Mouse (Mus musculus) WW6 (cell line): ENCODE measurements around the gene Ttc7b.

Experiments used
- DNase-seq: peaks from one replicate; pipeline ENCODE4 v3.0.0-alpha.2; 2013; ENCODE audit warnings: low read depth, low spot score

The Ttc7b gene

GRCm38 (mm10) chr12:100447701-100448277 lies 72.8 kb downstream of the Ttc7b start:
- DNase-seq = no peak

GRCm38 (mm10) chr12:100447161-100447560 lies 73.5 kb downstream of the Ttc7b start:
- DNase-seq = no peak

- no peak for DNase-seq
These were observed 74.9 kb downstream of the Ttc7b start for GRCm38 (mm10) chr12:100445686-100446085.

GRCm38 (mm10) chr12:100445271-100445670 lies 75.4 kb downstream of the Ttc7b start:
- DNase-seq = no peak

- no peak for DNase-seq
These were observed 75.9 kb downstream of the Ttc7b start for GRCm38 (mm10) chr12:100444671-100445165.

GRCm38 (mm10) chr12:100443452-100443851 lies 77.2 kb downstream of the Ttc7b start:
- no peak for DNase-seq

- no peak for DNase-seq
These were observed 79.0 kb downstream of the Ttc7b start for GRCm38 (mm10) chr12:100441609-100442008.

GRCm38 (mm10) chr12:100439883-100440282 lies 80.7 kb downstream of the Ttc7b start:
- no peak for DNase-seq

GRCm38 (mm10) chr12:100439145-100439755 lies 81.4 kb downstream of the Ttc7b start:
- no peak for DNase-seq

GRCm38 (mm10) chr12:100438509-100438908 lies 82.1 kb downstream of the Ttc7b start:
- no peak for DNase-seq

- DNase-seq = no peak
These were observed 82.8 kb downstream of the Ttc7b start for GRCm38 (mm10) chr12:100437862-100438261.

- no peak for DNase-seq
These were observed 84.9 kb downstream of the Ttc7b start for GRCm38 (mm10) chr12:100435763-100436162.

- DNase-seq = no peak
These were observed 88.8 kb downstream of the Ttc7b start for GRCm38 (mm10) chr12:100431830-100432229.

GRCm38 (mm10) chr12:100429414-100430114 lies 91.1 kb downstream of the Ttc7b start:
- DNase-seq = no peak

- DNase-seq = no peak
These were observed 92.4 kb downstream of the Ttc7b start for GRCm38 (mm10) chr12:100428183-100428582.

- DNase-seq = no peak
These were observed 94.4 kb downstream of the Ttc7b start for GRCm38 (mm10) chr12:100426212-100426611.

- no peak for DNase-seq
These were observed 95.6 kb downstream of the Ttc7b start for GRCm38 (mm10) chr12:100425028-100425427.

- DNase-seq = no peak
These were observed 98.3 kb downstream of the Ttc7b start for GRCm38 (mm10) chr12:100422286-100422820.

GRCm38 (mm10) chr12:100421538-100421937 lies 99.1 kb downstream of the Ttc7b start:
- DNase-seq = peak; percentile 11

- DNase-seq = no peak
These were observed 99.7 kb downstream of the Ttc7b start for GRCm38 (mm10) chr12:100420903-100421302.

GRCm38 (mm10) chr12:100419946-100420874 lies 100.4 kb downstream of the Ttc7b start:
- DNase-seq = no peak
